Mouse (Mus musculus) G1E (cell line): ENCODE data around the gene Btbd9. TPM values are rescaled to one million over a fixed set of nuclear protein-coding genes. Genes with fewer than 3 reads are reported as not detected.

Experiments used
- ATAC-seq: 2 replicates; pipeline ENCODE4 v1.8.0; 2016; ENCODE audit warnings: mild to moderate bottlenecking; ENCODE audit not compliant: insufficient number of reproducible peaks, poor library complexity, low FRiP score, severe bottlenecking; ENCODE audit errors: extremely low read depth
- DNase-seq: peaks from one replicate; pipeline ENCODE4 v3.0.0; 2012; ENCODE audit warnings: low spot score
- H3K27me3 ChIP-seq: 2 replicates; pipeline ENCODE4 v1.6.1; 2012; ENCODE audit warnings: mild to moderate bottlenecking, low read length, inconsistent platforms; ENCODE audit not compliant: insufficient read depth
- H3K36me3 ChIP-seq: replicated peaks from 2 replicates; pipeline ENCODE3; 2012; ENCODE audit warnings: mild to moderate bottlenecking, inconsistent platforms
- H3K4me1 ChIP-seq: 2 replicates; pipeline ENCODE4 v1.6.1; 2012; ENCODE audit warnings: low read depth, low read length, inconsistent platforms, mixed read lengths; ENCODE audit not compliant: insufficient read depth
- H3K4me3 ChIP-seq: 2 replicates; pipeline ENCODE4 v1.5.1; 2012; ENCODE audit warnings: low read depth, mild to moderate bottlenecking, inconsistent platforms, low read length, moderate library complexity, mixed read lengths
- H3K9me3 ChIP-seq: replicated peaks from 2 replicates; pipeline ENCODE4 v1.6.1; 2012; ENCODE audit warnings: inconsistent platforms
- CTCF ChIP-seq: IDR thresholded peaks from 2 replicates; pipeline ENCODE4 v1.5.1; 2012; ENCODE audit warnings: low read depth, low read length, inconsistent platforms, mixed read lengths
- GATA1 ChIP-seq: IDR thresholded peaks from 2 replicates; pipeline ENCODE4 v1.6.1; 2012; ENCODE audit warnings: borderline replicate concordance, low read length, inconsistent platforms, mixed read lengths
- GATA2 ChIP-seq: IDR thresholded peaks from 2 replicates; pipeline ENCODE4 v1.6.1; 2012; ENCODE audit warnings: low read depth, low read length, inconsistent platforms, borderline replicate concordance
- POLR2AphosphoS5 ChIP-seq: IDR thresholded peaks from 2 replicates; pipeline ENCODE4 v1.6.1; 2012; ENCODE audit warnings: low read depth, low read length, inconsistent platforms; ENCODE audit not compliant: insufficient replicate concordance
- TAL1 ChIP-seq: conservative IDR thresholded peaks from 2 replicates; pipeline ENCODE4 v1.6.1; 2012; ENCODE audit warnings: low read depth, low read length, inconsistent platforms, mixed read lengths
- polyA plus RNA-seq: library from polyadenylated mRNA; stranded (reverse); fragments of >175 nt; gene quantifications from 2 replicates; pipeline ENCODE4 v1.2.3, GENCODE M21; 2012
- total RNA-seq, 2 experiments: library from RNA; stranded (forward) in 1 of 2; stranded (reverse) in 1 of 2; fragments of 200-1000 nt in 1 of 2; fragments of >200 nt in 1 of 2; fragmentation: Nextera tagmentation in 1 of 2; gene quantifications; 2 replicates each; pipeline ENCODE4 v1.2.3; 2014 to 2017

The Btbd9 gene
- total and polyA plus RNA-seq, 3 experiments = 33.6 to 68.4 (median 57.5) TPM

GRCm38 (mm10) chr17:30334257-30334656, 242.0 kb downstream of the Btbd9 start:
- ATAC-seq = no peak

GRCm38 (mm10) chr17:30333136-30333535, 243.2 kb downstream of the Btbd9 start:
- TF ChIP-seq GATA2 (no peak), TAL1 (no peak), POLR2AphosphoS5 (no peak), CTCF (no peak), GATA1 (no peak)
- ATAC-seq = no peak

More at GRCm38 (mm10) chr17:30334257-30334656, 242.0 kb downstream of the Btbd9 start:
- no peak for TF ChIP-seq TAL1
- TF ChIP-seq POLR2AphosphoS5 = no peak
- no peak for TF ChIP-seq GATA2
- no peak for TF ChIP-seq GATA1
- TF ChIP-seq CTCF = no peak
- Histone ChIP-seq H3K27me3 (no peaks in the 10 kb centered on the region), H3K9me3 (no peaks in the 10 kb centered on the region), H3K4me3 (no peak overlapping the region), H3K36me3 (peaks cover 23% of the 10 kb centered on the region), H3K4me1 (no peaks in the 10 kb centered on the region)
- DNase-seq = no peak

GRCm38 (mm10) chr17:30331380-30331779, 244.9 kb downstream of the Btbd9 start:
- no peak for DNase-seq
- no peak for ATAC-seq
- TF ChIP-seq GATA1 (no peak), TAL1 (no peak), GATA2 (no peak), CTCF (no peak), POLR2AphosphoS5 (no peak)
- no peaks in the 10 kb centered on the region for H3K9me3 ChIP-seq
- H3K4me3 ChIP-seq = no peak overlapping the region
- H3K36me3 ChIP-seq = peaks cover 19% of the 10 kb centered on the region
- no peaks in the 10 kb centered on the region for H3K27me3 ChIP-seq
- peaks cover 5% of the 10 kb centered on the region; the same call in 1 of the 2 replicates for H3K4me1 ChIP-seq

More at GRCm38 (mm10) chr17:30333136-30333535, 243.2 kb downstream of the Btbd9 start:
- no peak for DNase-seq
- H3K36me3 ChIP-seq = peaks cover 26% of the 10 kb centered on the region
- H3K4me3 ChIP-seq = no peak overlapping the region
- H3K4me1 ChIP-seq = peaks cover 3% of the 10 kb centered on the region; the same call in 1 of the 2 replicates
- no peaks in the 10 kb centered on the region for H3K27me3 ChIP-seq
- H3K9me3 ChIP-seq = no peaks in the 10 kb centered on the region

- DNase-seq (no peak), ATAC-seq (no peak)
- Histone ChIP-seq H3K9me3 (no peaks in the 10 kb centered on the region), H3K4me3 (no peak overlapping the region), H3K27me3 (no peaks in the 10 kb centered on the region), H3K4me1 (peaks cover 5% of the 10 kb centered on the region; the same call in 1 of the 2 replicates), H3K36me3 (peaks cover 18% of the 10 kb centered on the region)
- no peak for TF ChIP-seq CTCF
- no peak for TF ChIP-seq POLR2AphosphoS5
- no peak for TF ChIP-seq GATA1
- no peak for TF ChIP-seq GATA2
- no peak for TF ChIP-seq TAL1
Observed at GRCm38 (mm10) chr17:30329531-30329930, 246.8 kb downstream of the Btbd9 start.

- H3K4me1 ChIP-seq = peaks cover 5% of the 10 kb centered on the region; the same call in 1 of the 2 replicates
- H3K36me3 ChIP-seq = peaks cover 18% of the 10 kb centered on the region
- no peak overlapping the region for H3K4me3 ChIP-seq
- H3K9me3 ChIP-seq = no peaks in the 10 kb centered on the region
- no peaks in the 10 kb centered on the region for H3K27me3 ChIP-seq
- TF ChIP-seq TAL1 = no peak
- TF ChIP-seq POLR2AphosphoS5 = no peak
- no peak for TF ChIP-seq GATA1
- TF ChIP-seq GATA2 = no peak
- no peak for TF ChIP-seq CTCF
- ATAC-seq (no peak), DNase-seq (no peak)
Observed at GRCm38 (mm10) chr17:30328924-30329323, 247.4 kb downstream of the Btbd9 start.

- Histone ChIP-seq H3K9me3 (no peaks in the 10 kb centered on the region), H3K27me3 (no peaks in the 10 kb centered on the region), H3K4me1 (peaks cover 5% of the 10 kb centered on the region; the same call in 1 of the 2 replicates), H3K4me3 (no peak overlapping the region), H3K36me3 (peaks cover 5% of the 10 kb centered on the region)
- DNase-seq = no peak
- no peak for ATAC-seq
- TF ChIP-seq GATA1 = no peak
- TF ChIP-seq POLR2AphosphoS5 = no peak
- TF ChIP-seq GATA2 = no peak
- TF ChIP-seq TAL1 = no peak
- TF ChIP-seq CTCF = no peak
Observed at GRCm38 (mm10) chr17:30326906-30327305, 249.4 kb downstream of the Btbd9 start.
